Mouse (Mus musculus) T-helper 17 cell (primary cell): ENCODE measurements around the gene Usb1.
"Not testable (repeated sequence)": the region's sequence is repeated elsewhere in the genome, so short reads cannot be mapped to it uniquely, and the experiment has no call there.

Experiments
- in situ Hi-C, 2 experiments: fragments of 300-600 bp; cut with MboI, MseI; formaldehyde crosslinking; loops; 1 replicate in 1 of 2; 2 replicates in 1 of 2; pipeline ENCODE4 v1.15.1; 2025; ENCODE audit warnings: high pct_unique_total_duplicates in 2 of 2

The Usb1 gene

DNA sequence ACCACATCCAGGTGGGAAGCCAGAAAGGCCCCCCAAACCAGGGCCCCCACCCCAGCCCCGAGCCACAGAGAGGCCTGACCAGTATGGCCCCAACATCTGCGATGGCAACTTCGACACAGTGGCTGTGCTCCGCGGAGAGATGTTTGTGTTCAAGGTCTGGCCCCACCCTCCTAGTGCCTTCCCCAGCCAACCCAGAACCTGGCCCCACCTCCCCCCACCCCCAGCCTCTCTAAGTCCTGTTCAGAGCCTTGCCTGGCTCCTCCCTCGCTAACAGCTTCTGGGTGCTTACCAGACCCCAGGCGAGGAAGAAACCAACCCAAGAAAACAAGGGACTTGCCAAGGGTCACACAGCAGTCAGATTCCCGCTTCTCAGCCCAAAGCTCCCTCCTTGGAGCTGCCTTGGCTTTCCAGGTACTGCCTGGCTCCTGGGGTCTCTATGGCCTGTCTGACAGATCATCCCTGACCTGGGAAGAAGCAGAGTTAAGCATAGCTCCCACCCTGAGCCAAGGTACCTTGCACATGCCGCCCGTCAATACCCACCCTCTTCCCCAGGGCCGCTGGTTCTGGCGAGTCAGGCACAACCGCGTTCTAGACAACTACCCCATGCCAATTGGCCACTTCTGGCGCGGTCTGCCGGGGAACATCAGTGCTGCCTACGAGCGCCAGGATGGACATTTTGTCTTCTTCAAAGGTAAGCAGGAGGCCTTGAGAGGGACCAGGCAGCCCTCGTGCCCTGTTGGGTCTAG lies 37.7 kb downstream of the Usb1 start:
- in situ Hi-C loops, result no loop called here

DNA sequence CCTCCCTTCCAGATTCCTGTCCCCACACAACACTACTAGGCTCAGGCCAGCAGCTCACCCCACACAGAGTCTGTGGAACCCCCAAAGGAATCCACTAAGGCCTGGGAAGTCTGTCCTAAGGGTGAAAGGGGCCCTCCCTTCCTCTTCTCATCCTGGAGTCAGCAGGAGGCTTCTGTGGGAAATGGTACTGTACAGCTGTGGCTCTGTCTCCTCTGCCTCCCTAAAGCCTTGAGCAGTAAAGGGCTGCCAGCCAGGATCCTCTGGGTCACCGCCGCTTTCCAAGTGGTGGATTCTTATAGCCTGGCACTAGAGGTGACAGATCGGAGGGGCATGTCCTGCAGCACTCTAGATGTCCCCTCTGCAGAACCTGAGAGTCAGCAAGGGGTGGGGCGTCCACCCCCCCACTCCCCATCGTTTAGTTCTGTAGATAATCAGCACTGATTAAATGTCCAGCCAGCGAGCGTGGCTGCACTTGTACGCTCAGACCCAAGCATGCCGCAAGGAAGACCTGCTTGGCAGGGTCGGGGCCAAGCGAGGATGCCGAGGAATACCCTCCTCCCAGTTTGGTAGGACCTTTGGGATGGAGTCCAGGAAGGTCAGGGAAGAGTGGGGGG lies 41.4 kb downstream of the Usb1 start:
- in situ Hi-C loops, result no loop called here

DNA sequence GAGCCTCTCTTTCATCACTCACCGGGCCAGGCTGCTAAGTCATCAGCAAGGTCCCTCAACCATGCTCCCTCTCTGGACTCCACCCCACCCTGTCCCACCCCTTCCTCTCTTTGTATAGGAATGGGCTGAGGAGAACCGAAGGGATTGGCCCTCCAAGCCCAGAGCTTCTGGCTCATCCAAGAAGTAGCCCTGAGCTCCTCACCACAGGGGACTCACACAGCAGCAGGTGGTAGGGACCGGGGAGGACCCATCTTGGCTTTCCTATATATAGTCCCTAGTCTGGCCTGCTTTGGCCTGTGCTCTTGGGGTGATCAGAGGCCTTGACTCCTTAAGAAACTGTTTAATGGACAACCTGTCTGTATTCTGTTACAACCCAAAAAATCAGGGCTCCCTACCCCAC lies 42.3 kb downstream of the Usb1 start:
- in situ Hi-C loops, result no loop called here

DNA sequence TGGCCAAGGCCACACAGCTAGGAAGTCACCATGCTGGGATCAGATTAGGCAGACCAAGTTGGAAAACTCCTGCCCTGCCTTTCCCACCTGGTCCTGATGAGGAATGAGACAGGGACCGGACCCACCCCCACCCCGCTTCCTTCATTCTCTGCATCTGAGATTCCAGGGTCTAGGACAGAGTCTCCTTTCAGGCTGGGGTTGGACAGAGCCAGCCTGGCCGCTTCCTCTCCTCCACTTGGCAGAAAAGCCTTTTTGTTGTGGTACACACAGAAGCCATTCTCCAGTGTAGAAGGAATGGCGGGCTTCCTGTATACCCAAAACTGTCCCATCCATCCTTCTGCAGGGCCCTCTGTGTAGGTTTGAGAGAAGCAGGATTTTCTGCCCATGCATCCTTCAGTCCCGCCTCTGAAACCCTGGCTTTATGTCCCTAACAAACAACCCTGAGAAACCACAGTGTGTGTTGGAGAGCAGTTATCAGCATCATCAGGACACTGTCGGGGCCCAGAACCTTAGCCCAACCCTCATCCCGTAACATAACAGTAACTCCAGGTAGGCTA lies 43.4 kb downstream of the Usb1 start:
- in situ Hi-C loops, result no loop called here

DNA sequence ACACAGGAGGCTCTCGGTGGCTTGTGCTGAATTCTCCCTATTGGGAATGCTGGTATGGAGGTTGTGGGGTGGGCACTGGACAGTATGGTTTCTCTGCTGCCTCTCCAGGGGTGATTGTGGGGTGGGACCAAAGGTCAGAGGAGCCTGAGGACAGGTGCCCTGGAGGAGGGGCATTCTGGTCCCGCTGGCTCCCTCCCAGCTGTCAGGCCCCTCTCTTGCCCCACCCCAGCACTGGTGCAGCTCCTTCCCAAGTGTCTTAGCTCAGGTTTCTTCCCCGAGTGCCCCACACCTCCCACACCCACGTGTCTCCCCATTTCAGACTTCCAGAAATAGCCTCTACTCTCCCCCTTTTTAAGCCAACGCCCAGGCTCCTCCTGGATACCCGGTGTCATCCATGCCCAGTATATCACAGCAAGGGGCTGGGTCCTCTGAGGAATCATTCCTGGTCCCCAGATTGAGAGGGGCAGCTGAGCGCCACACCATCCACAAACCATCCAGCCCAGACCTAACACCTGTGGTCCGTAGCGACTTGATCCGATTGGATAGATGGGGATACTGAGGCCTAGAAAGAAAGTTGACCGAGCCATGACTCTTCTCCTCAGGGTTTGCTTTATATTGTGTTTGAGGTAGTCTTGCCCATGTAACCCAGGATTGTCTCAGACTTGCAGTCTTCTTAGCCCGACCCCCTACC lies 44.4 kb downstream of the Usb1 start:
- in situ Hi-C loops, result no loop called here

DNA sequence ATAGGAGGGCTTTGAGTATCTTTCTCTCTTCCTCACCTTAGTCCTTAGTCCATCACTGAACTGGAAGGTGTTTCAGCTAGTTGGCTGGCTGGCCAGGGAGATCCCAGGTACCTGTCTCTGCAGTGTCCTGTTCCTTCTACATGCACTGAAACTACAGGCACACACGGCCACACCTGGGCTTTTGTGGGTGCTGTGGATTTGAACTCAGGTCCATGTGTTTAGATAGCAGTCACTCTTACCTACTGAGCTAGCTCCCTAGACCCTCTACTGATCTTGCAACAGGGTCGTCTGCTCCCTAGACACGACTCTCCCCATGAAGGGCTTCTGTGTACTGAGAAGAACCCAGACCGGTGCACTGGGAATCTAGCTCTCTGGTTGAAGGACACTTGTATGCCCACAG lies 45.0 kb downstream of the Usb1 start:
- in situ Hi-C loops, result no loop called here

DNA sequence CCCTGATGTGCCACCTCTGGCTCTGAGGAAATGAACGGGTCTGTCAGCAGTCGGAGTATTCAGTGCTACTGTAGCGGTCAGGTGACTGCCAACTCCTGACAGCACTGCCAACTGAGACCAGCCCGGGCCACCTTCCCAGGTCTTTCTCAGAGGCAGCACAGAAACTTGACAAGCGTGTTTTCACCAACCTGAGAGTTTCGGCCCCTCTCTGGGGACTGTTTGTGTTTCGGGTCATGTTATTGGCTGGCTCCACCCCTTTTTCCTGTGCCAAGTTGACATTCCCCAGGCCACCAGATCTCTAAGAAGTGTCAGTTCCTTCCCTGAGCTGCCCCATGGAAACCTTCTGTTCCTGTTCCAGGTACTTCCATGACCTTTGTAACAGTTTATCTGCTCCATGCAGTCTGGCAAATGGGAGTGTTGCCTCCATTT lies 45.8 kb downstream of the Usb1 start:
- in situ Hi-C loops, result no loop called here

DNA sequence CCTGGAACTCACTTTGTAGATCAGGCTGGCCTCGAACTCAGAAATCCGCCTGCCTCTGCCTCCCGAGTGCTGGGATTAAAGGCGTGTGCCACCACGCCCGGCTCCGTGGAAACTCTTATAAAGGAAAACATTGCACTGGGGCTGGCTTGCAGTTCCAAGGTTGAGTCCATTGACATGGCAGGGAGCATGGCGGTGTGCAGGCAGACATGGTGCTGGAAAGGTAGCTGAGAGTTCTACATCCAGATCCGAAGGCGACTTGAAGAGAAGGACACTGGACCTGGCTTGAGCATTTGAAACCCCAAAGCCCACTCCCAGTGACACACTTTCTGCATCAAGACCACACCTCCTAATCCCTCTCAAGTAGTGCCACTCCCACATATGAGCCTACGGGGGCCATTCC lies 46.8 kb downstream of the Usb1 start:
- in situ Hi-C loops, result not testable (repeated sequence)

DNA sequence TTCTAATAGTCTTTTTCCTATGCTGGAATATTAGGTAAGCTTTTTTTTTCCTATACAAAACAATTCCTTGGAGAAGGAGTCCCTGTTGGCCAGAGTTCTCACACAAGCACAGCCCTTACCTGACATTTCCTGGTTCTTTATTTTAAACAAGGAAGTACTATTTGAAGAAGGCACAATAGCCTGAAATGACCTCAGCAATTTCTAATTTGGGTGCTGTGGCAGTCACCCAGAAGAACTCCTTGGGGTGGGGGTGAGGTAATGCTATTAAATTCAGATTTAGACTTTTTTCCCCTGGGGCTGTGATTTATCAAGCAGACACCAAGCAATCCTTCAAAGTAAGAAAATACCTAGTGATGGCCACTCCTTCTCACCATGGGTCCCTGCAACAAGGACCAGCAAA lies 48.9 kb downstream of the Usb1 start:
- in situ Hi-C loops, result no loop called here

DNA sequence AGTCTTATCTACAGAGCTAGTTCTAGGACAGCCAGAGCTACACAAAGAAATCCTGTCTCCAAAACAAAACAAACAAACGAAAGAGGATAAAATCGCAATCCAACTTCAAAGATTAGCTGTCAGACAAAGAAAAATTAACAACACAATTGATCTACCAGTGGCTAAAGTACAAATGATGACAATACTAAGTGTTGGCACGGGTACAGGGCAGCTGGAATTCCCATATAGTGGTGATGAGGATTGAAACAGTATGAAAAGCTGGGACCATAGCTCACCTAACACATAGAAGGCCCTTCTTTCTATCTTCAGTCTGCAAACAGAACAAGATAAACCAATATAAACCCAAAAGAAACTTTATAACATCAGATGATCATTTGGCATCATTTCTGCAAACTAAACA lies 49.5 kb downstream of the Usb1 start:
- in situ Hi-C loops, result no loop called here

DNA sequence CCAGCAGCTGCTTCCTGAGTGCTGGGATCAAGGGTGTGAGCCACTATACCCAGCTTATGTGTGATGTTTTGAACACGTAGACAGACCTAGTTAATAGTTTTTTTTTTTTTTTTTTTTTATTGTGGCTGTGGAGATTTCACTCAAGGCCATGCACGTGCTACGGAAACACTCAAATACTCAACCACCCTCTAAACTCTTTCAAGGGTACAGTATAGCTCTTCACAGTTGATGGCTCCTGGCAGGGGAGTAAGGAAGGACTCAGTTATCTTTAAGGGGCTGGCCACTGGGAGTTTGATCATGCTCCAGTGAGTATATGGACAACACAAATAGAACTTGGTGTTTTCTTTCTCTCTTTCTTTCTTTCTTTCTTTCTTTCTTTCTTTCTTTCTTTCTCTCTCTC lies 52.4 kb downstream of the Usb1 start:
- in situ Hi-C loops, result no loop called here

DNA sequence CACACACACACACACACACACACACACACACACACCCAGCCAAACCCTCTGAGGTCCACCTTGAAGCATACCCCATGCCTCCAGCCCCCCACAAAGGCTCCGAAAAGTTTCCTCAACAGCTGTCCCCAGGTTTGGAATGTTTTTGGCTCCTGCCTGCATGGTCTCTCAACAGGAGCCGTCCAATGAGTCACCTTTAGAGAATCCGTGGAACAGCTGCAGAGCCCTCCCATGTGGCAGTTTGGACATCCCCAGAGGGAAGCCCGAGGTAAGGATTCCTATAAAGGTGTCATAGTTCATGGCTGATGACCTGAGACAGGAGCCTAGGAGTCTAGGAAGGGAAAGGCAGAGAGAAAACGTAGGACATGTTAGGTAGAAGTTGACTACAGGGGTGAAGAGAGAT lies 54.0 kb downstream of the Usb1 start:
- in situ Hi-C loops, result loop anchor here in 1 of 2 experiments (5.0 kb wide), 1 partner anchor 41 kb away; no protein-coding TSS in a partner anchor

DNA sequence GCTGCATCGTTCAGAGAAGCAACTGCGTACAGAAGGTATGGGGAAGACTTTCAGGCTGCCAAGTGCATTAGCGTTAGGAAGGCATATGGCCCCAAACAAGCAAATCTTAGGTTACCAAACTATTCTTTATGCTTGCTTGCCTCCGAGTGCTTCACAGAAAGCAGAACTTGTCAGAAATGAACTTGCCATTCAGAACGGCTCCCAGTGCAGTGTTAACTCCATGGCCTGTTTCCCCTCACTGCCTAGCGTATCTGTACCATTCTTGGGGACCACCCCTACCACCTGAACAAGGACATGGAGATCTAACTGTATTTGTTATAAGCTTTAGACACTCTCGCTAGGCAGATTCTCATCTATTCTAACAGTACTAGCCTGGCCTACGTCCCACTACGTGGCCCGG lies 55.1 kb downstream of the Usb1 start:
- in situ Hi-C loops, result loop anchor here in 1 of 2 experiments (5.0 kb wide), 1 partner anchor 40 kb away; no protein-coding TSS in a partner anchor

DNA sequence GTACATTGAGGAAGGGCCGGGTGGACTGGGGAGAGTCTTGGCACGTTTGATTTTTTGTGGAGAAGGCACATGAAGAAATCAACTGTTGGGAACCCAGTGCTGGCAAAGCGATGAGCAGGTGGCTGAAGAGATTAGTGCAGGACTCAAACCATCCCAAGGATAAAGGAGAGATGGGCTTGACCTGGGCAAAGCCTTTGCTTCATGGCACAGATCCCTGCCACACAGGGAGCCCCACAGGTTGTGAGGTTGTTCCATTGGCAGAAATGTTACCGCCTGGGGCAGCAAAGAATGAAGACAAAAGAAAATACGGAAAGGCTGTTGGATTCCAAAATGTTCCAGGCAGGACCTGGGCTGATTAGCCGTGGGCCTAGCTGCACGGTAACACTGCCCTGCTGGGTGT lies 55.9 kb downstream of the Usb1 start:
- in situ Hi-C loops, result loop anchor here in 1 of 2 experiments (5.0 kb wide), 1 partner anchor 39 kb away; no protein-coding TSS in a partner anchor

DNA sequence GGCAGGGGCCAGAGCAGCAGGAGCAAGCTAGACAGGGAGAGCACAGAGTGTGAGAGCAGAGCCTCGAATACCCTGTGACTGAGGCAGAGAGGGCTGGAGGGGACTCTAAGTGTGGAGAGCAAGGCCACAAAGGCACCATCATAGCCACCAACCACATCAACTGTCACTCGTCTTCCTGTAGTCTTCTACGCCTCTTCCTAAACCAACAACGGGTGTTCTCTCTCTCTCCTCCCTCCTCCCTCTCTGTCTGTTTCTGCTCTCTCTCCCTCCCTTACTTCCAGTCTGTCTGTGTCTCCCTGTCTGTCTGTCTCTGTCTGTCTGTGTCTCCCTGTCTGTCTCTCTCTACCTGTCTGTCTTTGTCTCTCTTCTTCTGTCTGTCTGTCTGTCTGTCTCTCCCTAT lies 58.2 kb downstream of the Usb1 start:
- in situ Hi-C loops, result no loop called here

DNA sequence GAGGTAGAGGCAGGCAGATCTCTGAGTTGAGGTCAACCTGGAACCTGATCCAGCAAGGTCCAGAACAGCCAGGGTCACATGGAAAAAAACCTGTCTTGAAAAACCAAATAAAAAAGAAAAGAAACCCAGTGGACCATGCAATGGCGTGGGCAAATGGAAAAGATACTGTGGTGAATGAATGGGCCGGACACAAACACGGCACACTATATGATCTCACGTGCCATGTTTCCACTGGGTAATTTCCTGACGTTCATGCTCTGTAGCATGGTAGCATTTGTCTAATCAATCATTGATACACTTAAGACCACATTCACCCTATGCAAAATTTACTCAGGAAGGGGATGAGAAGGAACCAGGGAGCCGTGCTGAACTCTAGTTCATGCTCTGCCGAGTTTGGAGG lies 59.0 kb downstream of the Usb1 start:
- in situ Hi-C loops, result no loop called here

DNA sequence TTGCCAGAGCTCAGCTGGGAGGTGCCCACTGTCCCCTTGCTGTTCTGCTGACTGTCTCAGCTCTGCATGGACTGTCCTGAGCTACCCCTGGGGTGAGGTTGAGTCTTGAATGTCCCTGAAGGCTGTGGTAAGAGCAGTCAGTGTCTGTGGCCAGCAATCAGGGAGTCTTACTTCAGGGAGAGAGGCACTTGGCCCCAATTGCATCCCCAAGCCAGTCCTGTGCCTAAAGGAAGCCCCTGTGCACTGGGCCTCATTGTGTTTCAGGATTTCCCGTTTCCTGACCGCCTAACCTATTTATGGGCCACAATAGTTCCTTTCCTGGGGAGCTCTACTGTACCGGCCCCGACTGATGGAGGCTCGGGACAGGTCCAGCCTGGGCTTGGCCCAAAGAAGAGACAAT lies 60.5 kb downstream of the Usb1 start:
- in situ Hi-C loops, result no loop called here

DNA sequence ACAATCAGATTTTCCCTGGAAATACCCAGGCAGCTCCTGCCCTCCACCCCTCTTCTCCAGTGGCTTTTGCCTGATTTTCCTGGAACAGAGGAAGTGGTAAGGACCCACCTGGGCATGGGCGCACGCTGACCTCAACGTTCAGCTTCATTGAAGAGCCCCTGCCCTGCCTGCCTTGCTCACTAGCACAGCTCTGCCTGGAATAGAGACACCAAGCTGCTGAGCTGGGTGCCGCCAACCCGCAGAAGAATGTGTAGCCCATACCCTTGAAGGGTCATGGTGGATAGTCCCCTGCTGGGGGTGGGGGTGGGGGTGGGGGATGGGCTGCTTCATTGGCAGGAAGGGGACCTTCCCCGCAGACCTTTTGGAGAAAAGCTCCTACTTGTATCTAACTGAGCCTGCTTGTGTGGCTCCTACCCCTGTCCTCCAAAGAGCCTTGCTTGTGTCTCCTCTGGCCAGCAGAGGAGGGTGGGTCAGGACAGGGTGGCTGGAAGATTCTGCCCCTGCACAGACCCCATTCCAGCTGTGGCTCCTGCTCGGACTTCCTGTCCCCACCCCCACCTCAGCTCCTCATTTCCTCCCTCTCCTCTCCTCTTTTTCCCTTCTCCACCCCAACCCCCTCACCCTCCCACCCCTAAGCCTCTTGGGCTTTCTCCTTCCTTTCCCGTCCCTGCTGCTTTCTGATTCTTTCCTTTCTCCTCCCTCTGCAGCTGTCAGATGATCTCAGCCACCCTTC lies 63.3 kb downstream of the Usb1 start:
- in situ Hi-C loops, result no loop called here

DNA sequence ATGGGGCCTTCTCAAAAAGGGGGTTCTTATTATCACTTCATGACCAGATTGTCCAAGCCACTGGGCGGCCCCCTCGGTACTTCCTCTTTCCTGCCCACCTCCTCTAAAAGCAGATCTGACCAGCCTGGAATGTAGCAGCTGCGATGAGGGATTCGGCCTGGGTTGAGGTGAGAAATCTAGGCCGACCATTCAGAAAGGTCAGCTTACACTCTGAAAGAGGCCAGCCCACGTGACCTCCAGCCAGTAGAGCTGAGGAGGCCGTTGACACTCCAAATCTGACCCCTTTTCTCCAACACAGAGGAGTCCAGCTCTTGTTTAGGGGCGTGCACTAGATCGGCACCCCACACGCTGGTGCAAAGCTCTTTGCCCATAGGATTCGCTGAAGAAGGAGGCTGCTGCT lies 64.7 kb downstream of the Usb1 start:
- in situ Hi-C loops, result no loop called here
